Mouse (Mus musculus): Measurements from ENCODE around the gene Gpr19. TPM values are rescaled to one million over a fixed set of nuclear protein-coding genes. Genes with fewer than 3 reads are reported as not detected.

Gene Gpr19
- total and polyA plus RNA-seq, 2 experiments from 2014 or later: 34.2 to 41.6 TPM

DNA sequence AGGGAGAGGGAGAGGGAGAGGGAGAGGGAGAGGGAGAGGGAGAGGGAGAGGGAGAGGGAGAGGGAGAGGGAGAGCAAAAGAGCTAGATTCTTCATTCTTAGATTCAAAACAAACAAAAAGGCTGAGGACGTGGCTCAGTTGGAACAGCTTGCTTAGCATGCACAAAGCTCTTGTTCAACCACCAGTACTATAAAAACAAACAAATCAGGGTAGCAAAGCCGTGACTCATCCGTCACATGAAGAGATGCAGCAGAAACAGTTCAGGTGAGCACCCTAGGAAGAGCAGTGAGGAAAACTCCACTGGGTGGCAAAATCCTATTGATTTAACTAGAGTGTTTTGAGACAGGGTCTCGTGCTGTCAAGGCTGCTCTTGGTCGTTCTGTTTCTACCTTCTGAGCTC lies 78.6 kb downstream of the Gpr19 start:
- H3K27me3 ChIP-seq (ENCODE audit: insufficient read depth, low read length): no peaks in the 10 kb centered on the region
- 45% methylated on average over 5 of the region's 5 CpGs for WGBS
- no peak overlapping the region for H3K4me2 ChIP-seq (ENCODE audit: low read depth, low read length, poor library complexity, severe bottlenecking)
- ATAC-seq (ENCODE audit: low FRiP score) (no peak), DNase-seq (ENCODE audit: low spot score) (no peak)
- no peak overlapping the region for H3K9ac ChIP-seq (replicated peaks; ENCODE audit: low read length, poor library complexity, severe bottlenecking)
- TF ChIP-seq CTCF (IDR thresholded peaks at IDR 0.05): no peak
- H3K4me1 ChIP-seq (ENCODE audit: insufficient read depth, low read length): no peaks in the 10 kb centered on the region
- H3K27ac ChIP-seq (ENCODE audit: low read depth, low read length): no peak overlapping the region
- H3K9me3 ChIP-seq (ENCODE audit: low read length): no peaks in the 10 kb centered on the region
- H3K36me3 ChIP-seq (ENCODE audit: insufficient read depth, low read length): no peaks in the 10 kb centered on the region
- no peak overlapping the region for H3K4me3 ChIP-seq (ENCODE audit: low read depth, low read length)

Other genes with a start within 250 kb of the Gpr19 start
- 3.9 and 6.6 TPM in 2 replicates for gene Dusp16, start 106.0 kb downstream of the Gpr19 start, total RNA-seq (2014; rRNA removed)
- 2.8 and 3.2 TPM in 2 replicates for gene Dusp16, start 106.0 kb downstream of the Gpr19 start, polyA plus RNA-seq (2015; fragmentation: Nextera tagmentation; extraction: Ambion mirVana)
- 7.0 and 10.0 TPM in 2 replicates for gene Crebl2, start 68.4 kb downstream of the Gpr19 start, total RNA-seq (2014; rRNA removed)
- 2.6 and 3.5 TPM in 2 replicates for gene Crebl2, start 68.4 kb downstream of the Gpr19 start, polyA plus RNA-seq (2015; fragmentation: Nextera tagmentation; extraction: Ambion mirVana)
- gene Cdkn1b, start 21.8 kb upstream of the Gpr19 start, total RNA-seq (2014; rRNA removed): 48.5 and 58.8 TPM in 2 replicates
- gene Cdkn1b, start 21.8 kb upstream of the Gpr19 start, polyA plus RNA-seq (2015; fragmentation: Nextera tagmentation; extraction: Ambion mirVana): 23.9 and 25.6 TPM in 2 replicates
- 5.8 and 6.1 TPM in 2 replicates for gene Apold1, start 83.1 kb upstream of the Gpr19 start, total RNA-seq (2014; rRNA removed)
- gene Apold1, start 83.1 kb upstream of the Gpr19 start, polyA plus RNA-seq (2015; fragmentation: Nextera tagmentation; extraction: Ambion mirVana): 4.3 and 5.1 TPM in 2 replicates
- gene Ddx47, start 113.0 kb upstream of the Gpr19 start, total RNA-seq (2014; rRNA removed): 27.5 and 43.5 TPM in 2 replicates
- 58.1 and 58.4 TPM in 2 replicates for gene Ddx47, start 113.0 kb upstream of the Gpr19 start, polyA plus RNA-seq (2015; fragmentation: Nextera tagmentation; extraction: Ambion mirVana)
- gene Gprc5a, start 167.1 kb upstream of the Gpr19 start, total RNA-seq (2014; rRNA removed): not detected in 2 replicates
- 0.21 and 0.49 TPM in 2 replicates for gene Gprc5a, start 167.1 kb upstream of the Gpr19 start, polyA plus RNA-seq (2015; fragmentation: Nextera tagmentation; extraction: Ambion mirVana)
- not detected in 2 replicates for gene Gprc5d, start 219.7 kb upstream of the Gpr19 start, total RNA-seq (2014; rRNA removed)
- gene Gprc5d, start 219.7 kb upstream of the Gpr19 start, polyA plus RNA-seq (2015; fragmentation: Nextera tagmentation; extraction: Ambion mirVana): 0.27 TPM in 1 of 2 replicates, not detected in the other